Mouse (Mus musculus) lung, embryonic 15.5 days (tissue): ENCODE data around the gene Uvrag. TPM values are rescaled to one million over a fixed set of nuclear protein-coding genes. Genes with fewer than 3 reads are reported as not detected.
A peak's percentile ranks its signal among the peaks of the same experiment; 100 is the strongest.

Experiments
- ATAC-seq: fragments of 200-750 bp; cut with Nextera tagmentation; 2 replicates; pipeline ENCODE4 v1.8.0; 2017; ENCODE audit warnings: moderate number of reproducible peaks, borderline replicate concordance; ENCODE audit not compliant: low FRiP score, low TSS enrichment; ENCODE audit errors: extremely low read depth
- H3K27ac ChIP-seq: fragments of 300-500 bp; sonication (generic); 2 replicates; pipeline ENCODE4 v1.5.1; 2015; ENCODE audit warnings: moderate library complexity, mild to moderate bottlenecking, inconsistent platforms
- H3K27me3 ChIP-seq: fragments of 300-500 bp; sonication (generic); 2 replicates; pipeline ENCODE4 v1.6.1; 2015; ENCODE audit warnings: inconsistent platforms
- H3K36me3 ChIP-seq: fragments of 300-500 bp; sonication (generic); 2 replicates; pipeline ENCODE4 v1.6.1; 2015; ENCODE audit warnings: inconsistent platforms
- H3K4me1 ChIP-seq: fragments of 300-500 bp; sonication (generic); 2 replicates; pipeline ENCODE4 v1.6.1; 2015; ENCODE audit warnings: inconsistent platforms
- H3K4me2 ChIP-seq: fragments of 300-500 bp; sonication (generic); 2 replicates; pipeline ENCODE4 v1.6.1; 2015; ENCODE audit warnings: inconsistent platforms, mild to moderate bottlenecking, moderate library complexity
- H3K4me3 ChIP-seq: fragments of 300-500 bp; sonication (generic); 2 replicates; pipeline ENCODE4 v1.5.1; 2015; ENCODE audit warnings: mild to moderate bottlenecking, inconsistent platforms
- H3K9ac ChIP-seq: fragments of 300-500 bp; sonication (generic); 2 replicates; pipeline ENCODE4 v1.6.1; 2015; ENCODE audit warnings: inconsistent platforms
- H3K9me3 ChIP-seq: fragments of 300-500 bp; sonication (generic); 2 replicates; pipeline ENCODE4 v1.6.1; 2016; ENCODE audit warnings: inconsistent platforms
- WGBS: fragments of 180-500 bp; shearing (Covaris S2); methylation state at CpG from one replicate; pipeline ENCODE4 v1.1.7; 2015; 5-methylcytosine and 5-hydroxymethylcytosine counted together
- polyA plus RNA-seq: library from polyadenylated mRNA; unstranded; fragments of >200 nt; fragmentation: Nextera tagmentation; extraction: Ambion mirVana; gene quantifications from 2 replicates; pipeline ENCODE4 v1.2.1, GENCODE M21; 2015

The Uvrag gene
- polyA plus RNA-seq, 1 experiment from 2014 or later, result 23.7 TPM

- Histone ChIP-seq H3K27me3 (no peaks in the 10 kb centered on the region), H3K9ac (no peak overlapping the region), H3K27ac (no peak overlapping the region), H3K9me3 (no peaks in the 10 kb centered on the region), H3K4me2 (no peak overlapping the region), H3K36me3 (peaks cover 4% of the 10 kb centered on the region; the same call in 1 of the 2 replicates), H3K4me1 (no peaks in the 10 kb centered on the region), H3K4me3 (no peak overlapping the region)
- WGBS, result 60% methylated on average over 22 of the region's 22 CpGs
- no peak for ATAC-seq
Observed at GRCm38 (mm10) chr7:98887811-98888261, 253.1 kb downstream of the Uvrag start.

- no peaks in the 10 kb centered on the region for H3K9me3 ChIP-seq
- H3K4me3 ChIP-seq, result no peak overlapping the region
- H3K9ac ChIP-seq, result no peak overlapping the region
- ATAC-seq, result no peak
- H3K4me1 ChIP-seq, result peaks cover 4% of the 10 kb centered on the region
- H3K4me2 ChIP-seq, result no peak overlapping the region
- H3K27ac ChIP-seq, result no peak overlapping the region
- H3K36me3 ChIP-seq, result no peaks in the 10 kb centered on the region
- H3K27me3 ChIP-seq, result no peaks in the 10 kb centered on the region
- WGBS, result 60% methylated on average over 4 of the region's 4 CpGs
Observed at GRCm38 (mm10) chr7:98881887-98882286, 259.1 kb downstream of the Uvrag start.

GRCm38 (mm10) chr7:98879176-98879575 lies 261.8 kb downstream of the Uvrag start:
- no peaks in the 10 kb centered on the region for H3K27me3 ChIP-seq
- no peak overlapping the region for H3K27ac ChIP-seq
- H3K9ac ChIP-seq, result no peak overlapping the region
- 86% methylated on average over 2 of the region's 2 CpGs for WGBS
- H3K4me1 ChIP-seq, result peaks cover 24% of the 10 kb centered on the region
- ATAC-seq, result no peak
- no peak overlapping the region for H3K4me2 ChIP-seq
- no peak overlapping the region for H3K4me3 ChIP-seq
- H3K36me3 ChIP-seq, result no peaks in the 10 kb centered on the region
- H3K9me3 ChIP-seq, result no peaks in the 10 kb centered on the region

- no peak overlapping the region for H3K4me2 ChIP-seq
- H3K4me1 ChIP-seq, result peaks cover 33% of the 10 kb centered on the region
- no peaks in the 10 kb centered on the region for H3K9me3 ChIP-seq
- no peaks in the 10 kb centered on the region for H3K36me3 ChIP-seq
- H3K27ac ChIP-seq, result no peak overlapping the region
- H3K4me3 ChIP-seq, result no peak overlapping the region
- H3K9ac ChIP-seq, result no peak overlapping the region
- no peak for ATAC-seq
- H3K27me3 ChIP-seq, result no peaks in the 10 kb centered on the region
- 32% methylated on average over 13 of the region's 13 CpGs for WGBS
Observed at GRCm38 (mm10) chr7:98876119-98876518, 264.8 kb downstream of the Uvrag start.

- H3K27me3 ChIP-seq, result no peaks in the 10 kb centered on the region
- ATAC-seq, result no peak
- H3K9ac ChIP-seq, result no peak overlapping the region
- peaks cover 40% of the 10 kb centered on the region for H3K4me1 ChIP-seq
- WGBS, result 33% methylated on average over 13 of the region's 13 CpGs
- H3K36me3 ChIP-seq, result no peaks in the 10 kb centered on the region
- H3K9me3 ChIP-seq, result no peaks in the 10 kb centered on the region
- no peak overlapping the region for H3K4me2 ChIP-seq
- no peak overlapping the region for H3K4me3 ChIP-seq
- H3K27ac ChIP-seq, result peak overlapping the region; percentile 16; the same call in 1 of the 2 replicates
Observed at GRCm38 (mm10) chr7:98875390-98875990, 265.5 kb downstream of the Uvrag start.

- H3K4me2 ChIP-seq, result no peak overlapping the region
- ATAC-seq, result no peak
- H3K36me3 ChIP-seq, result no peaks in the 10 kb centered on the region
- 35% methylated on average over 6 of the region's 6 CpGs for WGBS
- H3K4me3 ChIP-seq, result no peak overlapping the region
- no peaks in the 10 kb centered on the region for H3K9me3 ChIP-seq
- H3K4me1 ChIP-seq, result peaks cover 45% of the 10 kb centered on the region
- 0 out of 2 replicates have a peak overlapping the region, but pooled peaks have one; percentile 17 for H3K27ac ChIP-seq
- no peak overlapping the region for H3K9ac ChIP-seq
- H3K27me3 ChIP-seq, result no peaks in the 10 kb centered on the region
Observed at GRCm38 (mm10) chr7:98874411-98874951, 266.5 kb downstream of the Uvrag start.

- no peak overlapping the region for H3K4me2 ChIP-seq
- WGBS, result 89% methylated on average over 12 of the region's 12 CpGs
- H3K27ac ChIP-seq, result no peak overlapping the region
- H3K9ac ChIP-seq, result no peak overlapping the region
- H3K27me3 ChIP-seq, result no peaks in the 10 kb centered on the region; the same call in 1 of the 2 replicates
- no peaks in the 10 kb centered on the region for H3K9me3 ChIP-seq
- H3K36me3 ChIP-seq, result no peaks in the 10 kb centered on the region
- no peak for ATAC-seq
- H3K4me3 ChIP-seq, result no peak overlapping the region
- H3K4me1 ChIP-seq, result peaks cover 47% of the 10 kb centered on the region
Observed at GRCm38 (mm10) chr7:98873316-98873715, 267.6 kb downstream of the Uvrag start.

- H3K4me2 ChIP-seq, result no peak overlapping the region
Observed at GRCm38 (mm10) chr7:98871882-98872281, 269.1 kb downstream of the Uvrag start.

GRCm38 (mm10) chr7:98870791-98871190 lies 270.1 kb downstream of the Uvrag start:
- ATAC-seq, result peak; percentile 29; the same call in 1 of the 2 replicates
- WGBS, result 21% methylated on average over 12 of the region's 12 CpGs
- Histone ChIP-seq H3K9me3 (no peaks in the 10 kb centered on the region), H3K4me1 (peaks cover 55% of the 10 kb centered on the region), H3K36me3 (no peaks in the 10 kb centered on the region), H3K9ac (no peak overlapping the region), H3K27me3 (no peaks in the 10 kb centered on the region; the same call in 1 of the 2 replicates), H3K27ac (peak overlapping the region; percentile 17), H3K4me2 (no peak overlapping the region), H3K4me3 (no peak overlapping the region)

More at GRCm38 (mm10) chr7:98871882-98872281, 269.1 kb downstream of the Uvrag start:
- H3K9ac ChIP-seq, result no peak overlapping the region
- peaks cover 57% of the 10 kb centered on the region for H3K4me1 ChIP-seq
- no peaks in the 10 kb centered on the region for H3K9me3 ChIP-seq
- no peak overlapping the region for H3K4me3 ChIP-seq
- no peaks in the 10 kb centered on the region for H3K36me3 ChIP-seq
- H3K27ac ChIP-seq, result no peak overlapping the region
- ATAC-seq, result no peak
- WGBS, result 52% methylated on average over 12 of the region's 12 CpGs
- no peaks in the 10 kb centered on the region; the same call in 1 of the 2 replicates for H3K27me3 ChIP-seq

- H3K36me3 ChIP-seq, result no peaks in the 10 kb centered on the region
- no peak for ATAC-seq
Observed at GRCm38 (mm10) chr7:98869070-98869469, 271.9 kb downstream of the Uvrag start.

GRCm38 (mm10) chr7:98867794-98868150 lies 273.2 kb downstream of the Uvrag start:
- no peak for ATAC-seq
- H3K9ac ChIP-seq, result no peak overlapping the region

More at GRCm38 (mm10) chr7:98869070-98869469, 271.9 kb downstream of the Uvrag start:
- no peak overlapping the region for H3K4me3 ChIP-seq
- H3K4me2 ChIP-seq, result no peak overlapping the region
- H3K27ac ChIP-seq, result no peak overlapping the region
- no peaks in the 10 kb centered on the region for H3K9me3 ChIP-seq
- peaks cover 46% of the 10 kb centered on the region for H3K4me1 ChIP-seq
- WGBS, result 63% methylated on average over 3 of the region's 3 CpGs
- no peak overlapping the region for H3K9ac ChIP-seq
- H3K27me3 ChIP-seq, result no peaks in the 10 kb centered on the region; the same call in 1 of the 2 replicates

GRCm38 (mm10) chr7:98867053-98867793 lies 273.7 kb downstream of the Uvrag start:
- 0 out of 2 replicates have a peak overlapping the region, but pooled peaks have one; percentile 10 for H3K4me2 ChIP-seq
- H3K36me3 ChIP-seq, result no peaks in the 10 kb centered on the region
- H3K4me3 ChIP-seq, result no peak overlapping the region
- no peak overlapping the region for H3K27ac ChIP-seq
- no peaks in the 10 kb centered on the region; the same call in 1 of the 2 replicates for H3K27me3 ChIP-seq
- WGBS, result 7% methylated on average over 12 of the region's 12 CpGs
- H3K4me1 ChIP-seq, result peaks cover 46% of the 10 kb centered on the region
- peak; percentile 55; the same call in 1 of the 2 replicates for ATAC-seq
- no peak overlapping the region for H3K9ac ChIP-seq
- H3K9me3 ChIP-seq, result no peaks in the 10 kb centered on the region

More at GRCm38 (mm10) chr7:98867794-98868150, 273.2 kb downstream of the Uvrag start:
- Histone ChIP-seq H3K4me2 (no peak overlapping the region), H3K9me3 (no peaks in the 10 kb centered on the region), H3K36me3 (no peaks in the 10 kb centered on the region), H3K4me1 (peaks cover 46% of the 10 kb centered on the region), H3K4me3 (no peak overlapping the region), H3K27me3 (no peaks in the 10 kb centered on the region; the same call in 1 of the 2 replicates), H3K27ac (no peak overlapping the region)
- 87% methylated on average over 2 of the region's 2 CpGs for WGBS
